Mouse (Mus musculus) spleen, adult 12 weeks (tissue): ENCODE results near the gene Ccdc39.

Experiments used
- DNase-seq: peaks from one replicate; pipeline ENCODE4 v3.0.0; 2022; ENCODE audit warnings: low spot score

Gene Ccdc39

GRCm38 (mm10) chr3:33843801-33844632, at the start of gene Ccdc39:
TSS of gene Ccdc39 (minus strand) at chr3:33844310.
- DNase-seq: no peak

DNA sequence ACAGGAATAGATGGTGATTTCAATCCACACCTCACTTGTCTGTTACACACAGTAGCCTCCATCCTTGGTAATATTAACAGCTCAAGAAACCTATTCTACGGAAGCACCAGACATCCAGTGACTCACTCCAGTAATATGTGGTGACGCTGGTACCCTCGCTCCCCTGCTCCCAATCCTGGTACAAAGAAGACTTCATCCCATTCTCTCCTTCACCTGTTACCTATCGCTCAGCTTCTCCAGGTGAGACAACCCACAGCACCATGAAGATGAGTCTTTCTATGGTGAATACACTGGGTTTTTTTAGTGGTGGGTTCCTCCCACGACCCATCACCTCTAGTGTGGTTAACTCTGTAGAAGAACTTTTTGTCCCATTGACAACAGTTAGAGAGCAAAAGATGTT, 49.3 kb upstream of the Ccdc39 start:
- no peak for DNase-seq

DNA sequence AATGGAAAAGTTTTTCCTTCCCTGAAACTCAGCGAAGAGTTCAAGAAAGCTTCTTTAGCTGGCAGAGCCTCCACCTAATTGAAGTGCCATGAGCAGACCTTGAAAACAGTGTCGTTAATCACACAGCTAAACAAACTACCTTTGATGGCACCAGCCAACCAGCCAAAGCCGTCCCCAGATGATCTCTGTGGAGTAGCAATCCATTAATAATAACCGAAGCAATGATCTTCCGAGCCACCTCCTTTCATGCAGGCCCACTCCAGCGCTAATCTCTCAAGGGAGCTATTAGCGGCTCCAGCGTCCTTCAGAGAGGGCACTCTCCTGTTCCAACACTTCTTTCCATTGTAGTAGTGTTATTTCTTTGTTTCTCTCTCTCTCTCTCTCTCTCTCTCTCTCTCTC, 43.3 kb upstream of the Ccdc39 start:
- no peak for DNase-seq

GRCm38 (mm10) chr3:33883105-33883504, 39.0 kb upstream of the Ccdc39 start:
- no peak for DNase-seq

GRCm38 (mm10) chr3:33882695-33883094, 38.6 kb upstream of the Ccdc39 start:
- DNase-seq: no peak

DNA sequence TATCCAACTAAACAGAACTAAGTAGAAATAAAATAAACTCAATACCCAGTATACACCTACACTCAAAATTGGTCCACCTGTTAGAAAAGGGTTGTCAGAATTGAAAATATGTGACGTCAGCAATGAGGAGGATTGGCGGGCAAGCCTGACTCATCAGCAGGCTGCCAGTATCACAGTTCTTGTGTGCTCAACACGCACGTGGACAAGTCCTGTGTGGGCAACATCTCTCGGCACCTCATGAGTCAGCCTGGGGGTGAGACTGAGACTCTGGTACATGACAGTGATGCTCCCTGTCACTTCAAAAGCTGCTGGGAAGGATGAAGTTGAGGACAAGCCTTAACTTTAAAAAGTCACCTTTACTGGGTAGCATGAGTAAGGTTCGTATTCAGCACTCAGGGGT, 34.6 kb upstream of the Ccdc39 start:
- DNase-seq: no peak

DNA sequence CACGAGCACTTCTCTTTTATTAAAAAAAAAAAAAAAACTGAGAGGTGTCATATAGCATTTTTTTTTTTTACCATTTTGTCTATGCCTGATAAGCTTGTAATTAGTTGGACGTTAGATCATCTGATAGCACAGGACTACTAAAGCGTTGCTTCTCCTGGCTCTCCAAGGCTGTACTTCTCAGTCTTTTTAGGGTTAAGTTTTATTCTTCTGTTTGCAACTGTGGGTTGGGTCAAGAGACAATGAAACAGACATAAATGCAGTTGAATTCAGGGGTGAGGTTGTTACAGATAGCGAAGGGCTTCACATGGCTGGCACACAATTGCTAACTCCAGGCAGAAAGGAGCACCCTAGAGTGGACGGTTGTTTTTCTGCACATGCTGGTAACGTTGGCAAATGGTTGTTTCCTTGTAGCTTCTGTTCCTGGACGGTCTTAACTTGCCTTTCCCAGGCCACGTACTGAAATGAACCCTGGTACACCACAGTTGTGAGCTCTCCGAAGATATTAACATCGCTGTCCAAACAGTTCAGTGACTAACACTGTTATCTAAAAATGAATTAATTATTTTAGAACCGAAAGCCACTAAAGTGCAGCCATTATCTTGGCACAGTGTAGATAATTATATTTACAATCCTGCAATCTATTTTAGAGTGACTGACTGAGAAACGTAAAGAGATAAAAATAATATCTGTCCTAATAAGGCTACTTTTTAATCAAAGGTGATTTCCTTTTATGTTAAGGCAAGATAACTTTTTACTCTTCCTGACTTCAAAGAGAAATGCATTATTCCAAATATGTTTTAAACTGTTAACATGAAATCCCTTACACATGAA, 30.6 kb upstream of the Ccdc39 start:
- DNase-seq: no peak

DNA sequence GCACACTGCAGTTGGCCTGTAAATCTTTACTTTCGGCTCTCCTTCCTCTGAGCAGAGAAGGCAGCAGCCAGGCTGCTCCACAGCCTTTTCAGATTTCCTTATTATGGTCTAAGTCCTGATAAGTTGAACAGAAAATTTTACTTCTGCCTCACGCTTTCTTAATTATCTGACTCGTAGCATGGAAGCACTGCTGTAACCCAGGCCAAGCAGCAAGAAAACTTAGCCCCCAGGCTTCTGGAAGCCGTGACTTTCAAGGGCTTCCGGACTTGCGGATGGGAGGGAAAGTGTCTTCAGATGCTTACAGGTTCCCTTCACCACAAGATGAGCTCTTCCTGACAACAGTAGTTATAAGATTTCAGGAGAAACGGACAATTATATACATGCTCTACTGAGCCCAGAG, 29.7 kb upstream of the Ccdc39 start:
- no peak for DNase-seq

DNA sequence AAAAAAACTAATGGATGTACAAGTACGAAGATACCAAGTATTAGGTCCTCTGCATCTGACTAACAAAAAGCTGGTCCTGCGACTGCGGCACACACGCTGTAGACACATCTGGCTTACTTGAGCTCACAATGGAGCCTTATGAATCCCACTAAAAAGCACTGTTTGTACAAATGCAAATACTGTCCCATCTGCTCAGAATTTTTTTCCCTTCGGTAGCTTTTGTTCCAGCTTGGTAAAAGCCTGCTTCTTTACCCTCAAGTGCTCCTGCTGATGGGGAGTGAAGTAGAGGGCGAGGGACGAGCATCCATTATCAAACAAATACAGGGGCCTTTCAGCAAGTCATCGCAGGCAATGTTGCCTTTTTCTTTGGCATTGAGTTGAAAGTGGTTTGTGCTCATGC, 29.3 kb upstream of the Ccdc39 start:
- DNase-seq: no peak

- DNase-seq: no peak
Measured at GRCm38 (mm10) chr3:33864000-33864540, 20.0 kb upstream of the Ccdc39 start.

DNA sequence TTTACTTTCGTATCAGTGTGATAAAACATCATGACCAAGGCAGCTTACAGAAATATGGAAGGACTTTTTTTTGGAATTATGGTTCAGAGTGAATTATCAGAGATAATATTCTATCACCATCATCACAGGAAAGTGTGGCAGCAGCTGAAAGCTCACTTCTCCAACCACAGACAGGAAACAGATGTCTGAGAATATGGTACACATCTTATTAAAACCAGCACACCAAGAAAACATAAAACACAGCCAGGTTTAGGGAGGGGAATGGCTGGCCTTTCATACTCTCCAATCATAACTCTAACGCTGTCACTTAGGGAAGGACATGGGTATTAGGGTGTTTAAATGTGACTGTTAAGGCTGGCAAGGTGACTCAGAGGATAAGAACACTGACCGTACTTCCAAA, 14.8 kb upstream of the Ccdc39 start:
- no peak for DNase-seq

DNA sequence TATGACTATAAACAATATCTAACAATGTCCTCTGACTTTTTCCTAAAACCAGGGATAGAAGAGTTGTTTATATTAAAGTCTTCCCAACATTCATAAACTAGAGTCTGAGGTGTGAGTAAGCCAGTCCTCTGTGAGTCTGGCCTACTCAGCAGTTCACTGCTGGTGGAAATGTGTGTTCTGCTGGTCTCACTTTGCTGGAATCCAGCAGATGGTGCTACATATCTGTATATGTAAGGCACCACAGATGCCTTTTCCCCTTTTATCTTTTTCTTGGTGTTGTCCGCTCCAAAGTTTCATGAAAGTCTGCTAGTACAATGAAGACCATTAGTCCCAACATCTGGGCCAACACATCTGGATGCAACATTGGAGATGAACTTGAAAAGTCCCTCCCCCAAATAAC, 9.0 kb upstream of the Ccdc39 start:
- no peak for DNase-seq

- no peak for DNase-seq
Measured at GRCm38 (mm10) chr3:33850856-33851255, 6.7 kb upstream of the Ccdc39 start.

- DNase-seq: no peak
Measured at GRCm38 (mm10) chr3:33846639-33847038, 2.5 kb upstream of the Ccdc39 start.

DNA sequence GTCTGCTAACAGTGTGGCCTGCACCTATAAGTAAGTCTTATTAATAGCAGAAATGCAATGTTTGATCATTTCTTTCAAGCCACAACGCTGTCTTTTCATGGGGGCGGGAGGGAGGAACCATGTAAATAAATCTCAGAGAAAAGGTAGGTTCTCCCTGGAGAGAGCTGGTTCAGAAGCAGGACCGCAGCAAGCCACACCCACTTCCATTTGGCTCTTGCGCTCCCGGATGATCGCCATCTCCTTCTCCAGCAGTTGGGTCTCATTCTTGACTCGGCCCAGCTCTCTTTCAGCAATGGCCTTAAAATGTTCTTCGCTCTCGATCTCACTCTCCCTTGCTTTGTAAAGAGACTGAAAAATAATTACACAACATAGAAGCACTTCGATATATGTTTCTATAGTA, 5.2 kb downstream of the Ccdc39 start:
- DNase-seq: no peak

GRCm38 (mm10) chr3:33836576-33836975, 7.5 kb downstream of the Ccdc39 start:
- no peak for DNase-seq

DNA sequence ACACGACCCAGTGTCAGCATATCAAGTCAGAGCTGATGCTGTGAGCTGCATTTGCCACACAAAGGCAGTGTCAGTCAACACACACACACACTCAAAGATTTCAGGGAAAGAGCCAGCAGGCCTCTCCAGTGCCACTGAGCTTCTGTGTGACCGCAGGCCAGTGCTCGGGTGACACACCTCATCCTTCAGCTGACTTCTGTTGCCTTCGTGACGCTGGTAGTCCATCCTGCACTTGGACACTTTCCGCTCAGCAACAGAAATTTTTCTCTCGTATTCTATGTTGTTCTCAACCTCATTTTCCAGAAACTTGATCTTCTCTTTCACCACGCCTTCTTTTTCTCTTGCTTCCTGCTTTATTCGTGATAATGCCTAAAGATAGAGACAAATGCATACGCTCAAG, 11.8 kb downstream of the Ccdc39 start:
- DNase-seq: no peak

DNA sequence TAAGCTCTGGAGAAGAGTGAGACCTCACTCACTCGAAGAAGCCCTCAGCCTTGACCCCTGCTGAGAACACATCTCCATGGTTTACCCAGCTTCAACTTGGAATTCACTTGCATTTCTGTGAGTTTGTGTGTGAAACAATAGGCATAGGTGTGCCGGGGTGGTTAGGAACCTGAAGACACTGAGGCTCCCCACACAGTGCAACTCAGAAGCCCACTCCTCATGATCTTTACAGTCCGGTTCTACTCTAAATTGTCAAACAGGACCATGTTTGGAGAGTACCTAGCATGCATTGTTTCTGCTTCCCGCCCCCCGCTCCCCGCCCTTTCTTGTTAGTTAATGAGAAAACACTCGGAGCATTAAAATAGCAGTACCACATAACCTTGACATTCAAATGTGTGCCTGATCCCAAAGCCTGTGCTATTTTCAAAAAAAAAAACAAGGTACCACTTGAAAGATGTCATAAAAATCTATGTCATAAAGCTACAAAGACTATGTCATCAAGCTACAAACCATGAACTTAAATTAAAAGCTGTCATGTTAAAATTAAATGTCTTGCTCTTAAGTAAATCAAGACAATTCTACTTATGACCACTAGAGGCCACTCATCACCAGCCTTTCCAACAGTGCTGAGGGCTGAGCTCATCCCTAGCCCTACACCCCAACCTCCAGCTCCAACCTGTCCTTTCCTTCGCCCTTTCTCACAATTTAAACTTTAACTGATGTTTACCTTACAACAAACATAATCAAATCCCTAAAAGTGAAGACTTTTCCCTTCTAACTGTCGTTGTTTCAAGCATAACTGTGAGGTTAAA, 19.8 kb downstream of the Ccdc39 start:
- DNase-seq: no peak

DNA sequence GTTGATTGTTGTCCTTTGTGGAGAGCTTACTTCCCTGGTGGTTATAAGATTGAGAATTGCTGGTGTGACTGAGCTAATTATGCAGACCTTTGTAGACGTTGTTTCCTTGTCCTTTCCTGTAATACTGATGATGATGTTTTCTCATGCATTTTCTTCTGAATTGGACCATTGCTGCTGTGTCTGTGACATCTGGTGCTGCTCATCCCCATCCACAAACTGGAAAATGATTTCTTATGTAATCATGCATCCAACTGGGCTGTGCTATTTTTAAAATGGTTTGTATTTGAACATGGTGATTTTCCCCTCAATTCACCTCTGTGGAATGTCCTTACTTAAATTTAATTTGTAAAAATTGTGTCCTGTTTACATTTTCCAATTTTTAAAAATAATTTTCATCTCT, 37.0 kb downstream of the Ccdc39 start:
- DNase-seq: no peak

- DNase-seq: no peak
Measured at GRCm38 (mm10) chr3:33800513-33800820, 43.6 kb downstream of the Ccdc39 start.

DNA sequence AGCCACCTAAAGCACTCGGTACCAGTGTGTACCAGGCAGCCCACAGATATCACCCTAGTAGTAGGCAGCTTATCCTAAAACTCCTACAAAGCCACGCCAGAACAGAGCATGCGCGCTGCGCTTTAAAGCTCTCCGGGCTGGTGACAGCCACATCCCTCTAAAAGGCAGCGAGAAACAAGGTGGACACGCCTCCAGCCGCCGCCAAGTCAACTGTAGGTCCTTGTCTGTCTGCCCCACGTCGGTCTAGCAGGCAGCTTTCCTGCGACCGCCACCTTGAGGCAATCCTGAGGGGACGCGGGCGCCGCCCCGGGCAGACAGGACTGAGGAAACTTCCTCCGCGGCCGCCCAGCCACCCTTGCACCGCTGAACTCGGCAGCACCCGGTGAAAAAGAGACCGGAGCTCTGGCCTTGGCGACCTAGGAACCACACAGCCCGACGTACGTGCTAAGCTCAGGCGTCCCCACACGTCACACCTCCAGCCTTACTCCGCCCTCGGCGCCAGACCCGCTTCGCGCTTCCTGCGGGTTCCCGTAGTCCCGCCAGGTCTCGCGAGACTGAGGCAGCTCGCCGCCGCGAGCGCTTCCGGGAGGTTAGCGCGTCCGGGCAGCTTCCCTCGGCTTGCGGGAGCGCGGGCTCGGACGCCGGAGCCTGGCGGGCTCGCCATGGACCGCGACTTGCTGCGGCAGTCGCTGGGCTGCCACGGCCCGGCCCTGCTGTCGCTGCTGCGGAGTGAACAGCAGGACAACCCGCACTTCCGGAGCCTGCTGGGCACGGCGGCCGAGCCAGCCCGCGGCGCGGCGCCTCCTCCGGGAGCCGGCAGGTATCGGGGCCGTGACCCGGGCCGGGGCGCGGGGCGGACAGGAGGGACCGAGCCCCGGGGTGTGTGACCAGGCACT, 44.2 kb downstream of the Ccdc39 start, which contains the start of gene Ttc14:
Gene Ttc14, plus strand, starts transcription at position 216 of the 896 bp plus-strand sequence.
- peak; percentile 98 for DNase-seq
